Mouse (Mus musculus): Measurements from ENCODE around the gene Vmn1r124.
"Not testable (repeated sequence)": the region's sequence is repeated elsewhere in the genome, so short reads cannot be mapped to it uniquely, and the experiment has no call there.

Gene Vmn1r124

DNA sequence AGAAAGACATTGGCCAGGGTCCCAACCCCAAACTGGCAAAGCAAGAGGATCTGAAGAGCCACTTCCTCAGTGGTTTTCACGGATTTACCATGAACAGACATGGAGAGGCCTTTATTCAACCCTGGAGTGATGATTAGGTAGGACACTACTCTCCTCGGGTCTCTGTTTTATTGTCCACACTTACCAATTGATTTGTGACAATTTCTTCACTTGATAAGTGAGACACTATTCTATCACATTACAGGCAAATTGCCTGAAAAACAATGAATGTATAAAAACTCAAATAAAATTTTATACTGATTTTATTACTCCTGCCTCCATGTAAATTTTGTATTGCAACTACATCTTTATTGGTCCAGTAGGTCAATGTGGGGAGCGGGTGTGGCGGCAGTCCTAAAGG lies at the start of gene Vmn1r124:
Gene Vmn1r124 (minus strand): TSS at position 101 of the 400 bp plus-strand sequence.
- in situ Hi-C loops (cut with MboI, MseI), result loop anchor here (10.0 to 25.0 kb wide), 2 partner anchors 1148 to 1694 kb away; partner anchors contain the start of gene Gm16442

DNA sequence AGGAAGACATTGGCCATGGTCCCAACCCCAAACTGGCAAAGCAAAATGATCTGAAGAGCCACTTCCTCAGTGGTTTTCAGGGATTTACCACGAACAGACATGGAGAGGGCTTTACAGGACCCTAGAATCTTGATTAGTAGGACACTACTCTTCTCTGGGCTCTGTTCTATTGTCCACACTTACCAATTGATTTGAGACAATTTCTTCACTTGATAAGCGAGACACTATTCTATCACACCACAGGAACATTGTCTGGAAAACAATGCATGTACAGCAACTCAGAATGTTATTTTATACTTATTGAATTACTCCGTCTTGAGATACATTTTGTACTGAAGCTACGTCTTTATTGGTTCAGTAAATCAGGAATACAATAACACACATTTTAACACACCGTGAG lies 41.0 kb upstream of the Vmn1r124 start, which contains the start of gene Vmn1r126:
Gene Vmn1r126 (minus strand): TSS at position 101 of the 400 bp plus-strand sequence.
- in situ Hi-C loops (cut with MboI, MseI), result not testable (repeated sequence)

DNA sequence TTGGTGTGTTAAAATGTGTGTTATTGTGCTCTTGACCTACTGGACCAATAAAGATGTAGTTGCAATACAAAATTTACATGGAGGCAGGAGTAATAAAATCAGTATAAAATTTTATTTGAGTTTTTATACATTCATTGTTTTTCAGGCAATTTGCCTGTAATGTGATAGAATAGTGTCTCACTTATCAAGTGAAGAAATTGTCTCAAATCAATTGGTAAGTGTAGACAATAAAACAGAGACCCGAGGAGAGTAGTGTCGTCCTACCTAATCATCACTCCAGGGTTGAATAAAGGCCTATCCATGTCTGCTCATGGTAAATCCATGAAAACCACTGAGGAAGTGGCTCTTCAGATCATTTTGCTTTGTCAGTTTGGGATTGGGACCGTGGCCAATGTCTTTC lies 11.5 kb upstream of the Vmn1r124 start, which contains the start of gene Vmn1r125:
Gene Vmn1r125 (plus strand): TSS at position 301 of the 400 bp plus-strand sequence.
- in situ Hi-C loops (cut with MboI, MseI), result loop anchor here (25.0 kb wide), 1 partner anchor 1160 kb away; the partner anchor contains the start of gene Gm16442
